Comparison of ENCODE assay signal across 39 mouse cellular contexts in genomic region chr11:73759115-73759514, GRCm38 (mm10). TPM values are rescaled to one million over a fixed set of nuclear protein-coding genes. Genes with fewer than 3 reads are reported as not detected.
"Had no signal": no experiment of that assay in that cellular context is flagged by ENCODE, and none has a peak within 500 bp of the region (broad histone marks: within the 10 kb centered on the region; RNA-seq: fewer than 3 reads in every experiment).

No protein-coding gene starts in this region.

- H3K36me3 ChIP-seq: embryonic facial prominence, embryonic 10.5 days; embryonic facial prominence, embryonic 12.5 days; embryonic facial prominence, embryonic 13.5 days; embryonic facial prominence, embryonic 15.5 days; forebrain, embryonic 10.5 days; forebrain, embryonic 12.5 days; forebrain, embryonic 15.5 days had no signal

- H3K4me2 ChIP-seq: embryonic facial prominence, embryonic 12.5 days; embryonic facial prominence, embryonic 13.5 days; embryonic facial prominence, embryonic 15.5 days; forebrain, embryonic 12.5 days; forebrain, embryonic 13.5 days; forebrain, embryonic 15.5 days had no signal

- H3K4me1 ChIP-seq: embryonic facial prominence, embryonic 10.5 days; embryonic facial prominence, embryonic 12.5 days; embryonic facial prominence, embryonic 13.5 days; embryonic facial prominence, embryonic 15.5 days; forebrain, embryonic 10.5 days; forebrain, embryonic 12.5 days; forebrain, embryonic 13.5 days; forebrain, embryonic 15.5 days had no signal

- H3K27ac ChIP-seq: embryonic facial prominence, embryonic 10.5 days; embryonic facial prominence, embryonic 12.5 days; embryonic facial prominence, embryonic 13.5 days; embryonic facial prominence, embryonic 15.5 days; forebrain, embryonic 10.5 days; forebrain, embryonic 12.5 days; forebrain, embryonic 13.5 days; forebrain, embryonic 15.5 days; gastrocnemius, adult 2 months; heart, adult 2 months had no signal

- DNase-seq: cerebellum, adult 9-10 months; cerebellum, adult 9-11 months; cerebellum, postnatal 10 days; cerebellum, postnatal 14 days; cerebellum, postnatal 25 days; cerebellum, postnatal 36 days; embryo, embryonic 11 days; forebrain, postnatal 0 days; gastrocnemius, adult 2 months; gastrocnemius, postnatal 10 days; gastrocnemius, postnatal 14 days; gastrocnemius, postnatal 25 days; gastrocnemius, postnatal 36 days; heart, adult 11 months; heart, adult 18-20 months; heart, adult 2 months had no signal

- H3K27me3 ChIP-seq: embryonic facial prominence, embryonic 12.5 days; embryonic facial prominence, embryonic 13.5 days; embryonic facial prominence, embryonic 15.5 days; forebrain, embryonic 12.5 days; forebrain, embryonic 13.5 days; forebrain, embryonic 15.5 days had no signal

- ATAC-seq: forebrain, embryonic 13.5 days; forebrain, embryonic 14.5 days; forebrain, embryonic 15.5 days; forebrain, embryonic 16.5 days; forebrain, postnatal 0 days had no signal

- H3K4me3 ChIP-seq: embryonic facial prominence, embryonic 10.5 days; embryonic facial prominence, embryonic 12.5 days; embryonic facial prominence, embryonic 13.5 days; embryonic facial prominence, embryonic 15.5 days; erythroblast, embryonic 14.5 days; forebrain, embryonic 10.5 days; forebrain, embryonic 12.5 days; forebrain, embryonic 13.5 days; forebrain, embryonic 15.5 days; gastrocnemius, adult 2 months; heart, adult 2 months had no signal

- H3K9ac ChIP-seq: embryonic facial prominence, embryonic 12.5 days; embryonic facial prominence, embryonic 13.5 days; embryonic facial prominence, embryonic 15.5 days; forebrain, embryonic 12.5 days; forebrain, embryonic 13.5 days; forebrain, embryonic 15.5 days; forebrain, postnatal 0 days had no signal

RNA-seq across cellular contexts. Expression of gene Olfr389, which starts 21.4 kb away (rescaled TPM):
- total RNA-seq: common myeloid progenitor, adult 5-6 weeks; forebrain, postnatal 0 days; gastrocnemius, adult 18-20 months; gastrocnemius, adult 2 months; gastrocnemius, adult 8-10 months; gastrocnemius, postnatal 10 days; gastrocnemius, postnatal 14 days; gastrocnemius, postnatal 25 days; gastrocnemius, postnatal 36 days; gastrocnemius, postnatal 4 days; granulocyte monocyte progenitor cell, adult 5-6 weeks; heart, adult 18-20 months; heart, adult 2 months; heart, adult 8-10 months had no signal
- polyA plus RNA-seq: cortical plate, adult 2 months; embryonic facial prominence, embryonic 10.5 days; embryonic facial prominence, embryonic 11.5 days; embryonic facial prominence, embryonic 12.5 days; embryonic facial prominence, embryonic 13.5 days; embryonic facial prominence, embryonic 14.5 days; embryonic facial prominence, embryonic 15.5 days; erythroblast, embryonic 14.5 days; forebrain, embryonic 10.5 days; forebrain, embryonic 11.5 days; forebrain, embryonic 12.5 days; forebrain, embryonic 13.5 days; forebrain, embryonic 14.5 days; forebrain, embryonic 15.5 days; forebrain, embryonic 16.5 days; forebrain, postnatal 0 days; frontal cortex, adult 2 months; gonadal fat pad, adult 2 months; heart, adult 2 months had no signal

RNA-seq across cellular contexts. Expression of gene Olfr390, which starts 23.6 kb away (rescaled TPM):
- total RNA-seq: common myeloid progenitor, adult 5-6 weeks; forebrain, postnatal 0 days; gastrocnemius, adult 18-20 months; gastrocnemius, adult 2 months; gastrocnemius, adult 8-10 months; gastrocnemius, postnatal 10 days; gastrocnemius, postnatal 14 days; gastrocnemius, postnatal 25 days; gastrocnemius, postnatal 36 days; gastrocnemius, postnatal 4 days; granulocyte monocyte progenitor cell, adult 5-6 weeks; heart, adult 18-20 months; heart, adult 2 months; heart, adult 8-10 months had no signal
- polyA plus RNA-seq: cortical plate, adult 2 months; embryonic facial prominence, embryonic 10.5 days; embryonic facial prominence, embryonic 11.5 days; embryonic facial prominence, embryonic 12.5 days; embryonic facial prominence, embryonic 13.5 days; erythroblast, embryonic 14.5 days; forebrain, embryonic 10.5 days; forebrain, embryonic 11.5 days; forebrain, embryonic 12.5 days; forebrain, embryonic 13.5 days; forebrain, embryonic 14.5 days; forebrain, embryonic 15.5 days; forebrain, embryonic 16.5 days; forebrain, postnatal 0 days; frontal cortex, adult 2 months; gonadal fat pad, adult 2 months; heart, adult 2 months had no signal

RNA-seq across cellular contexts. Expression of gene Olfr391-ps, which starts 43.7 kb away (rescaled TPM):
- total RNA-seq: common myeloid progenitor, adult 5-6 weeks; forebrain, postnatal 0 days; gastrocnemius, adult 18-20 months; gastrocnemius, adult 2 months; gastrocnemius, adult 8-10 months; gastrocnemius, postnatal 10 days; gastrocnemius, postnatal 14 days; gastrocnemius, postnatal 25 days; gastrocnemius, postnatal 36 days; gastrocnemius, postnatal 4 days; granulocyte monocyte progenitor cell, adult 5-6 weeks; heart, adult 18-20 months; heart, adult 2 months; heart, adult 8-10 months had no signal
- polyA plus RNA-seq: cortical plate, adult 2 months; embryonic facial prominence, embryonic 10.5 days; embryonic facial prominence, embryonic 11.5 days; embryonic facial prominence, embryonic 12.5 days; embryonic facial prominence, embryonic 13.5 days; embryonic facial prominence, embryonic 14.5 days; embryonic facial prominence, embryonic 15.5 days; erythroblast, embryonic 14.5 days; forebrain, embryonic 10.5 days; forebrain, embryonic 11.5 days; forebrain, embryonic 12.5 days; forebrain, embryonic 13.5 days; forebrain, embryonic 14.5 days; forebrain, embryonic 15.5 days; forebrain, embryonic 16.5 days; forebrain, postnatal 0 days; frontal cortex, adult 2 months; gonadal fat pad, adult 2 months; heart, adult 2 months had no signal

RNA-seq across cellular contexts. Expression of gene Olfr392, which starts 57.7 kb away (rescaled TPM):
- total RNA-seq: common myeloid progenitor, adult 5-6 weeks; forebrain, postnatal 0 days; gastrocnemius, adult 18-20 months; gastrocnemius, adult 2 months; gastrocnemius, adult 8-10 months; gastrocnemius, postnatal 10 days; gastrocnemius, postnatal 14 days; gastrocnemius, postnatal 25 days; gastrocnemius, postnatal 36 days; gastrocnemius, postnatal 4 days; granulocyte monocyte progenitor cell, adult 5-6 weeks; heart, adult 18-20 months; heart, adult 2 months; heart, adult 8-10 months had no signal
- polyA plus RNA-seq: cortical plate, adult 2 months; embryonic facial prominence, embryonic 10.5 days; embryonic facial prominence, embryonic 11.5 days; embryonic facial prominence, embryonic 12.5 days; embryonic facial prominence, embryonic 13.5 days; embryonic facial prominence, embryonic 14.5 days; erythroblast, embryonic 14.5 days; forebrain, embryonic 10.5 days; forebrain, embryonic 11.5 days; forebrain, embryonic 12.5 days; forebrain, embryonic 13.5 days; forebrain, embryonic 14.5 days; forebrain, embryonic 15.5 days; forebrain, embryonic 16.5 days; forebrain, postnatal 0 days; frontal cortex, adult 2 months; gonadal fat pad, adult 2 months; heart, adult 2 months had no signal
